21 mouse cellular contexts compared by ENCODE assay signal in the genomic region with DNA sequence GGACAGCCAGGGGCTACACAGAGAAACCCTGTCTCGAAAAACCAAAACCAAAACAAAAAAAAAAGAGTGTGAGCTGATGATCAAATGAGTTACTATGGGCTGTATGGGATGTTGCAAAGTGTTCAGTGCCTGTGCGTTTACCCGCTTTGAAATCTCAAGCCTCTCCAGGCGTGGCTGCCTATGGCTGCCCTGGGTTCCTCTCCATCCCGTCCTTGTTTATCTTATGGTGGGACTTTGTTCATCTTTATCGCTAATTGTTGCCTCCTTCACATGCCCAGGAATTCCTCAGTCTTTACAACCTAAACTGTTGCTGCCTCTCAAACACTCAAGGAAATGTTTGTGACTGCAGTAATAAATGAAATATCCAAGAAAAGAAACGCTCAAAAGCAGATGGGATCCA. TPM values are rescaled to one million over a fixed set of nuclear protein-coding genes. Genes with fewer than 3 reads are reported as not detected.
DNase-seq lines count a peak whose midpoint lies in the region; ATAC-seq lines count a peak whose summit lies in the region.
"Had no signal": no experiment of that assay in that cellular context is flagged by ENCODE, and none has a peak within 500 bp of the region (broad histone marks: within the 10 kb centered on the region; RNA-seq: fewer than 3 reads in every experiment).

No protein-coding gene starts in this region.

- H3K9ac ChIP-seq in limb, embryonic 11.5 days (ENCODE audit: low read length): peak overlapping the region; percentile 7; the same call in 1 of the 2 replicates
- no peak overlapping the region for H3K9ac ChIP-seq in embryonic facial prominence, embryonic 13.5 days
- H3K9ac ChIP-seq in embryonic facial prominence, embryonic 15.5 days: no peak overlapping the region
- no peak overlapping the region for H3K9ac ChIP-seq in liver, embryonic 13.5 days
- H3K9ac ChIP-seq: forebrain, embryonic 13.5 days; hindbrain, embryonic 12.5 days; liver, embryonic 15.5 days had no signal

- 0 out of 2 replicates have a peak, but pooled peaks cover 2% of the 10 kb centered on the region for H3K4me1 ChIP-seq in limb, embryonic 11.5 days (ENCODE audit: control insufficient read depth, insufficient read depth, low read length)
- H3K4me1 ChIP-seq in limb, embryonic 10.5 days: peaks cover 7% of the 10 kb centered on the region; the same call in 1 of the 2 replicates
- peaks cover 30% of the 10 kb centered on the region for H3K4me1 ChIP-seq in embryonic facial prominence, embryonic 13.5 days
- peaks cover 17% of the 10 kb centered on the region for H3K4me1 ChIP-seq in embryonic facial prominence, embryonic 15.5 days
- peaks cover 57% of the 10 kb centered on the region for H3K4me1 ChIP-seq in liver, embryonic 13.5 days (replicated peaks)
- H3K4me1 ChIP-seq: forebrain, embryonic 13.5 days had no signal

- no peak for DNase-seq in limb, embryonic 11.5 days (ENCODE audit: low spot score)
- DNase-seq in limb, embryonic 10.5 days (ENCODE audit: low spot score): no peak
- DNase-seq in liver, embryonic 13.5 days: no peak
- DNase-seq in layer of hippocampus, adult 8-10 months (ENCODE audit: low spot score in 2 of 2): no peak
- no peak for DNase-seq in thymus, adult 18-20 months
- DNase-seq: adrenal gland, postnatal 25 days; cerebellum, adult 18-20 months; gastrocnemius, postnatal 36 days; right cerebral cortex, adult 18-20 months; thymus, postnatal 25 days had no signal

- no peak overlapping the region for H3K27ac ChIP-seq in limb, embryonic 11.5 days (replicated peaks; ENCODE audit: low read depth, low read length)
- no peak overlapping the region for H3K27ac ChIP-seq in limb, embryonic 10.5 days
- 0 out of 2 replicates have a peak overlapping the region, but pooled peaks have one; percentile 23 for H3K27ac ChIP-seq in embryonic facial prominence, embryonic 13.5 days
- 0 out of 2 replicates have a peak overlapping the region, but pooled peaks have one; percentile 28 for H3K27ac ChIP-seq in embryonic facial prominence, embryonic 15.5 days (replicated peaks)
- 0 out of 2 replicates have a peak overlapping the region, but pooled peaks have one; percentile 9 for H3K27ac ChIP-seq in liver, embryonic 13.5 days
- H3K27ac ChIP-seq: forebrain, embryonic 13.5 days; hindbrain, embryonic 12.5 days; kidney, postnatal 0 days had no signal

- 66% methylated on average over 7 of the region's 7 CpGs for WGBS in limb, embryonic 11.5 days
- WGBS in limb, embryonic 10.5 days: 71% methylated on average over 7 of the region's 7 CpGs
- 70% methylated on average over 7 of the region's 7 CpGs for WGBS in embryonic facial prominence, embryonic 13.5 days
- 66% methylated on average over 7 of the region's 7 CpGs for WGBS in embryonic facial prominence, embryonic 15.5 days
- 67% methylated on average over 7 of the region's 7 CpGs for WGBS in liver, embryonic 13.5 days (ENCODE audit: insufficient replicate concordance)

- no peak overlapping the region for H3K4me2 ChIP-seq in limb, embryonic 11.5 days (ENCODE audit: low read depth, severe bottlenecking)
- no peak overlapping the region for H3K4me2 ChIP-seq in embryonic facial prominence, embryonic 13.5 days
- no peak overlapping the region for H3K4me2 ChIP-seq in embryonic facial prominence, embryonic 15.5 days (replicated peaks)
- H3K4me2 ChIP-seq in liver, embryonic 13.5 days: no peak overlapping the region
- H3K4me2 ChIP-seq: forebrain, embryonic 13.5 days; hindbrain, embryonic 12.5 days; liver, embryonic 15.5 days had no signal

- H3K9me3 ChIP-seq in limb, embryonic 11.5 days (ENCODE audit: control insufficient read depth, low read length): no peaks in the 10 kb centered on the region
- H3K9me3 ChIP-seq in limb, embryonic 10.5 days (replicated peaks): no peaks in the 10 kb centered on the region
- no peaks in the 10 kb centered on the region for H3K9me3 ChIP-seq in embryonic facial prominence, embryonic 13.5 days
- H3K9me3 ChIP-seq in embryonic facial prominence, embryonic 15.5 days (replicated peaks): no peaks in the 10 kb centered on the region
- H3K9me3 ChIP-seq in liver, embryonic 13.5 days (replicated peaks): no peaks in the 10 kb centered on the region
- H3K9me3 ChIP-seq: forebrain, embryonic 13.5 days; hindbrain, embryonic 12.5 days; liver, embryonic 15.5 days had no signal

- no peak for ATAC-seq in limb, embryonic 11.5 days (ENCODE audit: insufficient number of reproducible peaks, low FRiP score, low TSS enrichment, low read depth)
- ATAC-seq in embryonic facial prominence, embryonic 13.5 days (ENCODE audit: insufficient number of reproducible peaks, insufficient read depth, low FRiP score, low TSS enrichment, low read depth): no peak
- ATAC-seq in embryonic facial prominence, embryonic 15.5 days (ENCODE audit: insufficient number of reproducible peaks, low FRiP score, low TSS enrichment, low read depth): no peak
- ATAC-seq in liver, embryonic 13.5 days (ENCODE audit: low read depth): no peak
- no peak for ATAC-seq in monocyte, adult 5-6 weeks (replicated peaks; ENCODE audit: insufficient number of reproducible peaks, low FRiP score, low TSS enrichment, poor library complexity, severe bottlenecking)
- ATAC-seq: activated CD4-positive, CD25-positive, alpha-beta regulatory T cell, adult 4 months; forebrain, embryonic 13.5 days; inflammation-experienced regulatory T-cells, adult 6 months; midbrain, embryonic 16.5 days; Patski had no signal

- H3K36me3 ChIP-seq in limb, embryonic 11.5 days (ENCODE audit: control insufficient read depth, insufficient read depth, low read length): no peaks in the 10 kb centered on the region
- H3K36me3 ChIP-seq in limb, embryonic 10.5 days: no peaks in the 10 kb centered on the region
- no peaks in the 10 kb centered on the region for H3K36me3 ChIP-seq in embryonic facial prominence, embryonic 13.5 days
- H3K36me3 ChIP-seq in embryonic facial prominence, embryonic 15.5 days: no peaks in the 10 kb centered on the region
- H3K36me3 ChIP-seq in liver, embryonic 13.5 days: no peaks in the 10 kb centered on the region
- H3K36me3 ChIP-seq: hindbrain, embryonic 12.5 days; liver, embryonic 15.5 days had no signal

- no peak overlapping the region for H3K4me3 ChIP-seq in limb, embryonic 11.5 days (ENCODE audit: low read depth, low read length)
- H3K4me3 ChIP-seq in limb, embryonic 10.5 days: no peak overlapping the region
- H3K4me3 ChIP-seq in embryonic facial prominence, embryonic 13.5 days: no peak overlapping the region
- no peak overlapping the region for H3K4me3 ChIP-seq in embryonic facial prominence, embryonic 15.5 days (replicated peaks)
- H3K4me3 ChIP-seq in liver, embryonic 13.5 days (replicated peaks): no peak overlapping the region
- H3K4me3 ChIP-seq: forebrain, embryonic 13.5 days; hindbrain, embryonic 12.5 days; liver, embryonic 15.5 days had no signal

- no peaks in the 10 kb centered on the region for H3K27me3 ChIP-seq in limb, embryonic 11.5 days (ENCODE audit: control insufficient read depth, insufficient read depth, low read length)
- H3K27me3 ChIP-seq in limb, embryonic 10.5 days (ENCODE audit: low read depth, poor library complexity, severe bottlenecking): no peaks in the 10 kb centered on the region
- no peaks in the 10 kb centered on the region for H3K27me3 ChIP-seq in embryonic facial prominence, embryonic 13.5 days
- no peaks in the 10 kb centered on the region for H3K27me3 ChIP-seq in embryonic facial prominence, embryonic 15.5 days
- no peaks in the 10 kb centered on the region for H3K27me3 ChIP-seq in liver, embryonic 13.5 days
- H3K27me3 ChIP-seq: forebrain, embryonic 13.5 days; hindbrain, embryonic 12.5 days; liver, embryonic 15.5 days; Patski had no signal

RNA-seq across cellular contexts. Expression of gene Mat2a, which starts 19.1 kb away (rescaled TPM):
- 490 and 507 TPM in 2 replicates for polyA plus RNA-seq in limb, embryonic 11.5 days (2014; fragmentation: Nextera tagmentation; extraction: Ambion mirVana)
- 481 and 493 TPM in 2 replicates for polyA plus RNA-seq in limb, embryonic 10.5 days (2016; fragmentation: Nextera tagmentation; extraction: Ambion mirVana)
- 361 and 377 TPM in 2 replicates for polyA plus RNA-seq in embryonic facial prominence, embryonic 13.5 days (2015; fragmentation: Nextera tagmentation; extraction: Ambion mirVana)
- polyA plus RNA-seq in embryonic facial prominence, embryonic 15.5 days (2015; fragmentation: Nextera tagmentation; extraction: Ambion mirVana): 294 and 307 TPM in 2 replicates
- polyA plus RNA-seq in liver, embryonic 13.5 days (2015; fragmentation: Nextera tagmentation; extraction: Ambion mirVana): 235 and 254 TPM in 2 replicates
- 122 to 186 TPM (median 164 TPM) in 3 replicates for total RNA-seq in monocyte, adult 5-6 weeks (2017)
- 100 to 1,000 TPM; 176 to 184 (median 179) TPM for total RNA-seq in layer of hippocampus, adult 8-10 months (2022)

RNA-seq across cellular contexts. Expression of gene Ggcx, which starts 44.3 kb away (rescaled TPM):
- polyA plus RNA-seq in limb, embryonic 11.5 days (2014; fragmentation: Nextera tagmentation; extraction: Ambion mirVana): 16.0 and 17.9 TPM in 2 replicates
- 20.2 and 25.9 TPM in 2 replicates for polyA plus RNA-seq in limb, embryonic 10.5 days (2016; fragmentation: Nextera tagmentation; extraction: Ambion mirVana)
- polyA plus RNA-seq in embryonic facial prominence, embryonic 13.5 days (2015; fragmentation: Nextera tagmentation; extraction: Ambion mirVana): 39.1 and 41.5 TPM in 2 replicates
- 39.0 and 42.6 TPM in 2 replicates for polyA plus RNA-seq in embryonic facial prominence, embryonic 15.5 days (2015; fragmentation: Nextera tagmentation; extraction: Ambion mirVana)
- polyA plus RNA-seq in liver, embryonic 13.5 days (2015; fragmentation: Nextera tagmentation; extraction: Ambion mirVana): 15.8 and 21.9 TPM in 2 replicates
- total RNA-seq in monocyte, adult 5-6 weeks (2017): 10.1 to 13.9 TPM (median 11.1 TPM) in 3 replicates
- total RNA-seq in layer of hippocampus, adult 8-10 months (2022): 10 to 100 TPM; 24.5 to 33.3 (median 28.5) TPM

Comparison
In these comparisons a context has a peak if more than half of its experiments do, and no peak if none do; other contexts are left out.
1. H3K27ac ChIP-seq: peak in embryonic facial prominence, embryonic 13.5 days (single experiment), embryonic facial prominence, embryonic 15.5 days (single experiment) and liver, embryonic 13.5 days (single experiment); none in limb, embryonic 11.5 days (single experiment) and limb, embryonic 10.5 days (single experiment).